Mouse (Mus musculus): ENCODE measurements around the gene Ankrd34c.
A peak's percentile ranks its signal among the peaks of the same experiment; 100 is the strongest.

Ankrd34c gene

DNA sequence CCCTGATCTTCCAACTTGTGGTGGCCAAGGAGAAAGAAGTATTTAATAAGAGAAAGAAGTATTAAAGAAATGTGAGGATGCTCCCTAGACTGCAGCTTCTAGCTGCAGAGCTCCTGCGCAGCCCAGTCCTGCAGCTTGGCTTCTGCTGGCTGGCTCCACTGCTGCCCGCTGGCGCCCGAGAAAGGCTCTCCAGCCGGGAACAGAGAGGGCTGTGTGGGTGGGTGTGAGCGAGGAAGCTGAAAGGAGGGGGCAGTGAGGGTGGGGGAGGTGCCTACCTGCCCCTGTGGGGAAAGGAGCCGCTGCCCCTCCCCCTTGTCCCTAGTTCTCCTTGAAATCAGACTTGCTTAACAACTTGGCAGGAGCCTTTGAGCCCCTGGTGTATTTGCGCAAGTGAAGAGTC, at the start of gene Ankrd34c:
Gene Ankrd34c, minus strand, starts transcription at position 181 of the 400 bp plus-strand sequence.
- DNase-seq (ENCODE audit: low read depth, low spot score), result peak; percentile 44

DNA sequence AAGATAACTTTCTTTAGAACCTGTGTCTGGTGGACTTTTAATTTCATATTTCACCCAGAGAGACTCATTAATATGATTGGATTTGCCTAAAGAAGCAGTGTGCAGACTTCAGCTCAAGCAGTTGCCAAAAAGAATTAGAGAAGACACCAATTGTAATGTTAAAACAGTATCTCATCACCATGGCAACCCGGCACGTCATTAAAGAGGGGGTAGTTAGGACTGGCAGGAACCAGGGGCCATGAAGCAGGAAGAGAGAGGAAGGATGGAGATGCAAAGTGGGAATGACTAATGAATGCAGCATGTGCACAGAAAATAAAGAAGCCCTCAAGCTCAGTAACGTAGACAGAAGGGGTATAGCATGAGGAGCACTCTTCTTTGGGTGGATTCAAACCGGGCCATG, 49.3 kb upstream of the Ankrd34c start:
- DNase-seq (ENCODE audit: low read depth, low spot score), result peak; percentile 10

DNA sequence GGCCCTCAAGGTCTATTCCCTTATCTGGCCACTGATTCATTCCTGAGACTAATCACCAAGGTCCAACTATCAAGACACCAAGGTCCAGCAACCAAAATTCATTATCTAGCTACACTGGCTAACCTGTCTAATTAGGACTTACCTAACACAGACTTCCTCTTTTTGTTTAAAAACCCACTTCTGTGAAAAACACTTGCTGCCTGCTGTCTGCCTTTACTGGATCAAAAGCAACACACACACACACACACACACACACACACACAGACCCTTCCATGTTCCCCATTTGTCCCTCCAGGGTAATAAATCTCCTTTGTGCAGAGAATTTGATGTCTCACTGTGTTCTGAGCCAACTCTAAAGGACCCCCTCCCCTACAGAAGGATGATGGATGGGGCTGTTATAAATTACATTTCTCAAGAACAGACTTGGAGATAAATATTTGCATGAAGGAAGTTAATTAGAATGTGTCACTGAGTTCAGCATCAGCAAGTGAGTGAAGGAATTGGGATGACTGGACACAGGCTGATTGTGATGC, 43.2 kb upstream of the Ankrd34c start:
- DNase-seq (ENCODE audit: low read depth, low spot score), result no peak

DNA sequence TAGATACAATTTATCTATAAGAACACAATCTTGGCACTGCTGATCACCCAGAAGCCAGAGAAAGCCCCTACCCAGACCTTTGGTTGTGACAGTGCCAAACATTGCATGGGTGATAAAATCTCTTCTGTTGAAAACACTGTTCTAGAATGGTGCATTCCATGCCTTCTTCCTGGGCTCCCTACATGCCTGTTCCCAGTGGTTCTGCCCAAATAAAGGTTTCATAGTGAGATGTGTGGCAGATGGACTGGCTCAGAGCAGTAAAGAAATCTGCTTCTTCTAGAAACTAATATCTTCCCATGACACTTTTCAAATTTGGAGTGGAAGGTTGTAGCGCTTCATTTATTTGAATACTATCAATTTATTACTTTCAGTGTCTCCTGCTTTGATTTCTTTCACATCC, 41.0 kb upstream of the Ankrd34c start:
- no peak for DNase-seq (ENCODE audit: low read depth, low spot score)

DNA sequence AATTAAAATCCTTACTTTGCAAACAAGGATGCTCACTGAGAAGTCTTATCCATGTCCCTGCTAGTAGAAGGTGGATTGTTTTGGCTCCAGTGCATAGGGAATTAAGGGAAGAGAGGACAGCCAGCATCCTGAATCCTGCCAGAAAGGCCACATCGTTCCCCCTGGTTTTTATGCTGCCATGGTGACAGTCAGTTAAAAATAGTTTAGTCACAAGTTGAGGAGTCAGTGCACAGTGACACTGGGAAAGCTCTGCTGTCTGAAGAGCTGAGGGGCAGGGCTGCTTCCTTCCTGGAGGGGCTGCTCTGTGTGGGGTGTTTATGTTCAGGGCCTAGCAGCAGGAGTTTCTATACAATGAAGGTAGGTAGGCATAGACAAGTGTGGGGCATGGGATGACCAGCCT, 32.9 kb upstream of the Ankrd34c start:
- DNase-seq (ENCODE audit: low read depth, low spot score), result no peak

DNA sequence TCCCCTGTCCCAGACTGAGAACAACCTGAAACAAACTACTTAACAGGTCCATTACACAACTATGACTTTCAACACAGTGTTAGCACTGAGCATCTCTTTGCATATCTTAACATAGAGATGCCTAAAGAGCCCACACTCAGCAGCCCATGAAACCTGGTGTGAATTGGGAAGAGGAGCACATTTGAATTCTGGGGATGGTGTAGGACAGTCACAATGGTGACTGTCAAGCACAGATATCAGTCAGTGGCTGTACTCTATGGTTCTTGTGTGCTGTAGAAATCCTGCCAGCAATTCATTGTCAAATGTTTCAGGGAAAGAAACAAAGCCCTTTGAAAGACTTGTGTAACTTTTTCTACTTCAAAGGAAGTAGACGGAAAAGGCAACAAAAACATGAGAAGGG, 23.7 kb upstream of the Ankrd34c start:
- no peak for DNase-seq (ENCODE audit: low read depth, low spot score)

DNA sequence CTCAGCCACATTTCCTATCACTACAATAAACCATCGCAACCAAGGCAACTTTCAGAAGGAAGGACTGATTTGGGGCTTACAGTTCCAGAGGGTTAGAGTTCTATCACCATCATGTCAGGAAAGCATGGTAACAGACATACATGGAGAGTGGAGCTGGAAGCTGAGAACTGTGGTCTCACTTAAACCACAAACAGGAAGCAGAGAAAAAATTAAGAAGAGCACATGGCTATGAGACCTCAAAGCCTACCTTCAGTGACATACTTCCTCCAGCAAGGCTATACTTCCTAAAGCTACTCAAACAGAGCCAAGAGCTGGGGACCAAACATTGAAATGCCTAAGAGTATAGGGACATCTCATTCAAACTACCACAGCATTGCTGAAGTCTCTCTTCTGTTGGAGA, 20.3 kb upstream of the Ankrd34c start:
- no peak for DNase-seq (ENCODE audit: low read depth, low spot score)

DNA sequence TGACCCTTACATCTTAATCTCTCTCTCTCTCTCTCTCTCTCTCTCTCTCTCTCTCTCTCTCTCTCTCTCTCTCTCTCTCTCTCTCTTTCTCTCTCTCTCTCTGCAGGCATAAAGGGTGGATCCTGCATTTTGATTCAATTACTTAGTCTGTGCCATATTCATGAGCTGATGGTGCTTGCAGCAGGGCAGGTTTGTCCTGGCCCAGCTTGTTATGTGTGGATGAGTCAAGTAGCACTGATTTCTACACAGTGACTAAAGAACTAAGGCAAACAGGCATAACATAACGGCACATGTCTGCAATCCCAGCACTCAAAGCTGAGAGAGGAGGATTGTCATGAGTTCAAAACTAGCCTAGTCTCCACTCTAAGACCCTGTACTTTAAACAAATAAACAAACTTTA, 19.9 kb upstream of the Ankrd34c start:
- no peak for DNase-seq (ENCODE audit: low read depth, low spot score)

DNA sequence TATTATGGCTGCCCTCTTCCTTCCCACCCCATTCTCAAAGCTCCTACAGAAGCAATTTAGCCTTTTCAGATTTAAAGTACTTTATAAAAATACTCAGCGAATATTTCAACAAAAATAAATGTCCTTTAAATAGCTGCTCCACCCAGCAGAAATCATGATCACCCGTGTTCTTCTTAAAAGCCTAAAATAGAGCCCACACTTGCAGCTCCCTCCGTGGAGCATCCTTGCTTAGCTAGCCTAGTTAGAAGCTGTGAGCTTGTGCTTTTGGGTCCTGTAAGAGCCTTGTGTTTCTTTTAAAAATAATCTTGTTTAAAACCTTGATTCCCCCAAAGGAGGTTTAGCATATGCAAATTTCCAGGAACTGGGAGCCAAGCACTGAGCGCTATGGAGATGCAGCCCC, 19.3 kb upstream of the Ankrd34c start:
- DNase-seq (ENCODE audit: low read depth, low spot score), result no peak

DNA sequence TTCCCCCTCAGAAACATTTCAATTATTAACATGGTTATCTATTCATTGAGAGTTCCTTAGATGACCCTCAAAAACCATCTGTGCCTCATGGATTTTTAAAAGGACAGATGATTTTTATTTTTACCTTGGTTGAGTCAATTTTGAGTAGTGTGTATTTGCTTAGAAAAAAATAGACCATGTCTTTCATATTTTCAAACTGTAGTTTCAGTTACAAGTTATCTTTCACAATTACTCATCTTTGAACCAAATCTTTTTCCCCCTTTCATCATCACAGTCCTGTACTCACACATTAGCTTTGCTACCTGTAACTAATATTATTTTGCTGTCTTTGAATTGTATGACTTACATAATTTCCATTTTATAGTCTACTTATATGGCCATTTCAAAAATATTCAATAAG, 1.8 kb upstream of the Ankrd34c start:
- DNase-seq (ENCODE audit: low read depth, low spot score), result no peak

DNA sequence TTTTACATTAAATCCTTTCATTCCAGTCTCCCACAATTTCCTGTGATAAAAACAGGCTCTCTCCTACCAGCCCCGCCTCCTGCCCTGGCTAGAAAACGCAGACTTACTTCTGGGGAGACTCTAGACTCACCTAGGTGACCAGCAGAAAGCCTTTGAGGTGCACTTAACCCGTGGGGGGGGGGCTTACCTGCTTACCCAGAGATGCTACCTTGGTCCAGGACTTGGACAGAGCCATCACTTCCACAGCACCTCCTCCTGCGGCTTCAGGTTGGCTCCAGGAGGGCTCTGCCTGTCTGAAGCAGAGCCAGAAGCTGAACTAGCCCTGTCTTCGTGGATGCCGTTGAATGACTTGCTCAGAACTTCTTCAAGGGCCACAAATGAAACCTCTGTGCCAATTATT, 387 bp downstream of the Ankrd34c start:
- DNase-seq (ENCODE audit: low read depth, low spot score), result peak; percentile 18

DNA sequence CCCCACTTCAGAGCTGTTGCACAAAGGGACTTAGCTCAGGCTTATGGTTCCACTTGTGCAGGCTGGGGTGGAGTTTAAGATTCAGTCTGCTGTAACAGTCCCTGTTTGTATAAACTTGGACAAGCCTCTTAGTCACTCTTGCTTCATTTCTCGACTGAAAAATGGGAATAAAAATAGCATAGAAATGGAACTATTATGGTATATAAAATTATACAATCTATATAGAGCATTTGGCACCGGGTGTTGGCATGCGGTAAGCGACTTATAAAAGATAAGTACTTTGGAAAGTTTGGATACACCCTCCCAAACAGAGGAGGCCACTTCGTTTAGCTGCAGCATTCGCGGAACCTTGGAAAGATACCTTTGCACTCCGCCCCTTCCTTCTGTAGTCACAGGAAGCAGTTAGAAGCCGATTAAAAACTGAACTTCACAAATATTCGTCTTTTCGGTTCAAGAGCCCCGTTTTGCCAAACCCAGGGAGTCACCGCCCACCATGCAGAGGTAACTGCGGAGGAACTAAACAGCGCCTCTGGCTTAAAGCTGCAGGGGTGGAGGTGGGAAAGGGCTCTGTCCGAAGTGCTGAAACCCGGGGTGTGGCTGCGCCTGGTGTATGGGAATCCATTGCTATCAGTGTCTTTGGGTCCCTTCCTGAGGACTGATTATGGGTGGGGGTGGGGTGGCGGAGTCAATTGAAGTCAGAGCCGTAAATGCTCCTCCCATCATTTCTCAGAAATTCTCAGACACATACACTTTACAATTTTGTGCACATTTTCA, 1.2 kb downstream of the Ankrd34c start:
- DNase-seq (ENCODE audit: low read depth, low spot score), result peak; percentile 80

DNA sequence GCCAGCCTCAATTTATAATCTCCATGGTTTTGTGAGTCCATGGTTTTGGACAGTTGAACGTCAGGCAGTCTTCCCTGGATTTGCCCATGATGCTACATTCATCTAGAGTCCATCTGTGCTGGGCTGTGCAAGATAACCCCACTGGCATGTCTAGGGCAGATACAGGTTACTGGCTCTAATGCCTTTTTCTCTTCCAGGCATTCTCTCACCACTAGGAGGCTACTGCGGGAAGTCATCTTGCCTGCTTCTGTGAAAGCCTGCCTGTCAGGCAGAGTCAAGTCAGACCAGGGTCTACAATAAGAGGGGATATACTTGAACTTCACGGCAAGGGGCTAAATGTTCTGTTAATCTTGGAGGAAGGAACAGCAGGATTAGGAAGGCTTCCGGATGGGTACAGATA, 31.4 kb downstream of the Ankrd34c start:
- DNase-seq (ENCODE audit: low read depth, low spot score), result peak; percentile 65

DNA sequence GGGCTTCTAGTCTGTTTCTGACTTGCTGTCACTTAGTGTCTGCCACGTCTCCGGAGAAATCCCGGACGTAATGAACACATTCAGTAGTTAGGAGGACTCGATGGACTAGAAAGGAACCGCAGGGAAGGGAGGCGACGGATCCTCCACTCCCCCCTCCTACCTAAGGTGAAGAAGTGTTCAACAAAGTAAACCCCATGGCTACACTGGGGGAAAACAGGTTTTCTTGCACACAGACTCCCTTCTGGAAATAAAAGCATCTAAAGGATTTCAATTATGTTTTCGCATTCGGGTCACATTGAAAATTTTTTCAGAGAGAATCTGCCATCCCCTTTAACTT, 33.1 kb downstream of the Ankrd34c start:
- DNase-seq (ENCODE audit: low read depth, low spot score), result no peak

DNA sequence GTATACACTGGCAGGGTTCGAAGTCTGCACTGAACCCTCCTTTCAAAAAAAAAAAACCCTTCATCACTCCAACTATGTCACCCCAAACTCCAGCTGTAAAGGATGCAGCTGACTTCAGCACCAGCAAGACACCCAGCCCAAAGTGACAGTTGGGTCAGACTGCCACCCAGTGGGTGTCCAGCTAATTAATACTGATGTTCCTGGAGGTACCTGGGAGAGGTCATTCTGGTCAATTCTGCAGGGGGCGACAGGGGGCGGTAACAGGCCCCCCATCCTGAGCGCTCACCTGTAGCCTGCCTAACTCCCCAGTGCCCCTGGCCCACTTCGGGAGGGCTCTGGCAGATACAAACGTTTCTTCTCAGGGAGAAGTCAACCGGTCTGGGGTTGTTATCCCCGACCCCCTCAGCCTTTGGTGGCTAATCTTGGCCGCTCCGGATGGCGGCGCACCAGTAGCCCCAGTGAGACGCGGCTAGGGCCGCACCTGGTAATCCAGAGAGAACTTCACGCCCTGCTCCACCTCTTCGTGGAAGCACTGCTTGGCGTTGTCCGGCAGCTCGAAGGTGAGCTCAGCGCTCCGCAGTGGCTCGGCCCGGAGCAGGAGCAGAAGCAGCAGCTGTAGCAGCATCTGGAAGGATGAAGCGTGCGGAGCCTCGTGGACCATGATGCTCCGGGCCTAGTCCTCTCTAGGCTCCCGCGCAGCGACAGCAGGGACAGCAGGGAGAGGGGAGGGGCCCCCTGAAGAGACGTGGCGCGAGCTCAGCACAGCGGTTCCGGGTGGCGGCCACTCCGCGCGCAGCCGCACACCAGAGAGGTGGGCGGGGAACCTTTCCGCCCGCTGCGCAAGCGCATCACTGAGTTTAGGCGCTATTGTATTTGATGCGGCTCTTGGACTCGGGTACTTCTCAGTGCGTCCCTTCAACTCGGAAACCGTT, 33.7 kb downstream of the Ankrd34c start, which contains the start of gene Tmed3:
Gene Tmed3, minus strand, starts transcription at position 804 of the 932 bp plus-strand sequence.
- DNase-seq (ENCODE audit: low read depth, low spot score), result peak; percentile 92

DNA sequence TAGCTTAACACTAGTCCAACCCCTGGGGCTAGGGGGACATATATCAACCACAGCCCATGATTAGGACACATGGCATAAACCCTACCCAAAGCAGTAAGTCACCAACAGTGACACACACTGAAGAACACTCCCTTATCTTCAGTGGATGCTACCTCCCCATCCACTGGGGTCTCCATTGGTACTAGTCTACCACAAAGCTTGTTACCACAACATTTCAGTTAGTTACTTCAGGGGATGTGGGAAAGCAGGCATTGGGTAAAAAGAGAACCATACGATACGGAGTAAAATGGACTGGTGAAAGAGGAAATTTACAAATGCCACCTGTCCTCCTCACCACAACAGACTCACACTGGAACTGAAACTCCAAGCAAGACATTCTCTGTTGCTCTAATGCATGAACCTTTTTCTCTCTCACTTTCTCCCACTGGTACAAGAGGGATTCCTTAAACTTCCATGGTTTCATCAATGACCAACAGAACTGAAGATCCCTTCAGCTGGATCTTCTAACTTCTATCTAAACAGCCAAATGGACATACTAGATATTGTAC, 37.3 kb downstream of the Ankrd34c start:
- DNase-seq (ENCODE audit: low read depth, low spot score), result no peak

DNA sequence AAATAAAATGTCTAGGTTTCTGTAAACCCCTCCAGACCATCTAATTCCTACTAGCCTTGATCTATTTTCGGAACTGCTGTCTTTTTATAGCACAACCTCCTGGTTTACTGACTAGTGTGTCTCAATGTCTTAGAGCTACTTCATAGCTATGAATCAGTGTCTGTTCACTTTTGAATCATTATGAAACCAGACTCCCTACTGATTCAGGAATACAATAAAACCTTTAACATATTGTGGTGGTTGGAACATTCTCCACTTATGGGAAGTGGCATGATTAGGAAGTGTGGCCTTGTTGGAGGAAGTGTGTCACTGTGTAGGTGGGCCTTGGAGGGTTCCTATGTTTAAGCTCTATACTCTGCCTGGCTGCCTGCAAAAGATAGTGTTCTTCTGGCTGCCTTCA, 43.1 kb downstream of the Ankrd34c start:
- DNase-seq (ENCODE audit: low read depth, low spot score), result no peak

DNA sequence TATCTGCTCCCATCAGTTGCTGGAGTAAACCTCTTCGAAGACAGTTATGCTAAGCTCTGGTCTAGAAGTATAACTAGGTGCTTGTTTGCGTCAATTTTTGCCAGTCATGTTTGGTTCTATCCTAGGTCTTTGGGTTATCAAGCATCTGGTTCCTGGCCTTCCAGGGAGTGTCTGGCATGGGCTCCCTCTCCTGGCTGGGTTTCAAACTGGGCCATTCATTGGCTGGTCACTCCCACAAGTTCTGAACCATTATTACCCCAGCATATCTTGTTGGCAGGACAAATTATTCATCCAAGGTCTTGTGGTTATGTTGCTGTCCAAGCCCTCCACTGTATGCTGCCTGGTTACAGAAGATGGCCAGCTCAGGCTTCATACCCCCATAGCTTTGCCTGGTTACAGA, 44.6 kb downstream of the Ankrd34c start:
- DNase-seq (ENCODE audit: low read depth, low spot score), result no peak

DNA sequence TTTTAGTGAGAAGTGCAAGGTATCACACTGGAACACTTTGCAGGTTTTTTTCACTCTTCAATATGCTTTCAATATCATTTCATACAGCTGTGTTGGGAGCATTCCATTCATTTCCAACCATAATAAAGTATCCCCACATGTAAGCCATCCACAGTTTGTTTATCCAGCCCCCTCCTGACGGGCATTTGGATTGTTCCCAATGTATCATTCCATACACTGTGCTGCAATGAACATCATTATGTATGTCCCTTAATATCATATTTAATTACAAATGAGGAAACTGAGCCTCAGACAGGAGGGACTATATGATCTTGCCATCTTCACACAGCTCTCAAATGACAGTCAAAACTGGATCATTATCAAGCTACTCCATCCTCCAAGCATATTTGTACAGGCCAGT, 49.1 kb downstream of the Ankrd34c start:
- no peak for DNase-seq (ENCODE audit: low read depth, low spot score)

DNA sequence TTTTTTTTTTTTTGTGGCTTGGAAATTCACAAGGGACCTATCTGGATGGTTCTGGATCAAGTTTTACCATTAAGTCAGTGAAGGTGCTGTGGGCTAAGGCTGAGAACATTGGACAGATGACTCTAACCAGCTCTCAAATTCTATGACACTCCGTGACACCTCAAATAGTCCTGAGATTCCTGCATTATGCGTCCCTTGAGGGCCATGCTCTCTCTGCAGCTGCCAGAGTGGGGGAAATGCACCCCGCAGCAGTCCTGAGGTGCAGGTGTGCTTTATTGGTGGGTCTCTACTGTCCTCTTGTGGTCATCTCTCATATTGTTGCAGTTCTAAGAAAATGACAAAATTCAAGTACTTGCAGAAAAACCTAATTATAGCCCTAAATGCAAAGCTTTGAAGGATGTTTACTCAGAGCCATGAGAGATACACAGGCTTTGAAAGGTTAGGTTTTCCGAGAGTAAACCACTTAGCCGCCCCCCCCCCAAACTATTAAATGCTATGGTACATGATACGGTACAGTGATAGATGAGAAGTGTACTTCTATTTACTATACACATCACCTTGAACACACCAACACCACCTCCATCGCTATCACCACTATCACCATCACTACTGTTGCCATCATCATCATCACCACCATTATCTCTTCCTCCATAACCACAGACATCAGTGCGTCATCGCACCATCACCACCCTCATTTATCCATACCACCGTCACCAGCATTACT, 50.6 kb downstream of the Ankrd34c start:
- DNase-seq (ENCODE audit: low read depth, low spot score), result peak; percentile 56

DNA sequence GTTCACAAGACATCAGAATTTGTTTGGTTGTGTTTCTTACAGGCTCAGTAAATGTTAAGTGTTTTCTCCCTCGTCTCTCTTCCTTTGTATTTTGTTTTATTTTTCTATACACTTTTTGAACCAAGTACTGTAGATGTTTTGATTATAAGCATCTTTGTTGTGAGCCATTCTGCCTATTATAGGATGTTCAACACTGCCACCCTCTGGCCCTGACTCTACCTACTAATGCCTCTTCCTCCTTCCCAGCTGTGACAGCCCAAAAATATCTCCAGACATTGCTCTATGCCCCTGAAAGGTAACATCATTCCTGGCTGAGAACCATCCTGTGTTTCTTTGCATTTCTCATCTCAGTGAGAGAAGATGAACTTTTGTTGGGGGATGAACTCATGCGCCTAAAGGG, 52.0 kb downstream of the Ankrd34c start:
- no peak for DNase-seq (ENCODE audit: low read depth, low spot score)

DNA sequence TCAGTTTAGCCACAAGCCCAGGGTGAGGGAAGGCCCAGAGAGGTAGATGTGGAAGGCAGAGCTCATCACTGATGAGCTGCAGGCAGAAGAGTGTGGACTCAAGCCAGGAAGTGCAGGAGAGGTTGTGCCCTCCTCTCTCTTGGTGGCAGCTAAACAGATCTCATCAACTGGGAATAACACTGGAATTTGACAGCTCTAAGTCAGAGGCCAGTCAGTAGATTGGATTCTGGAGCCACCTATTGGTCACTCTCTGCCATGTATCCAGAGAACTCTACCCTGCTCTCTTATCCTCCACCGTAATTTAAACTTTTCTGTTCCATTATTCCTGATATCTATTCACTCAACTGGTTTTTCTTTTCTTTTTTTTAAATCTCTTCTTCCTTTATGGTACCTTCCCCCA, 59.3 kb downstream of the Ankrd34c start:
- DNase-seq (ENCODE audit: low read depth, low spot score), result peak; percentile 31
